Mouse (Mus musculus) intestine, embryonic 15.5 days (tissue): ENCODE measurements around the gene Rapgef1. TPM values are rescaled to one million over a fixed set of nuclear protein-coding genes. Genes with fewer than 3 reads are reported as not detected.

Experiments
- ATAC-seq: fragments of 200-750 bp; cut with Nextera tagmentation; 2 replicates; pipeline ENCODE4 v1.8.0; 2017; ENCODE audit warnings: moderate TSS enrichment, moderate library complexity
- H3K27ac ChIP-seq: fragments of 300-500 bp; sonication (generic); 2 replicates; pipeline ENCODE4 v1.5.1; 2015; ENCODE audit warnings: mild to moderate bottlenecking, inconsistent platforms
- H3K27me3 ChIP-seq: fragments of 300-500 bp; sonication (generic); replicated peaks from 2 replicates; pipeline ENCODE4 v1.6.1; 2015; ENCODE audit warnings: inconsistent platforms
- H3K36me3 ChIP-seq: fragments of 300-500 bp; sonication (generic); 2 replicates; pipeline ENCODE4 v1.6.1; 2015; ENCODE audit warnings: inconsistent platforms
- H3K4me1 ChIP-seq: fragments of 300-500 bp; sonication (generic); replicated peaks from 2 replicates; pipeline ENCODE4 v1.6.1; 2015; ENCODE audit warnings: inconsistent platforms
- H3K4me2 ChIP-seq: fragments of 300-500 bp; sonication (generic); replicated peaks from 2 replicates; pipeline ENCODE4 v1.6.1; 2015; ENCODE audit warnings: mild to moderate bottlenecking, inconsistent platforms
- H3K4me3 ChIP-seq: fragments of 300-500 bp; sonication (generic); replicated peaks from 2 replicates; pipeline ENCODE4 v1.5.1; 2015; ENCODE audit warnings: inconsistent platforms
- H3K9ac ChIP-seq: fragments of 300-500 bp; sonication (generic); 2 replicates; pipeline ENCODE4 v1.6.1; 2015; ENCODE audit warnings: inconsistent platforms
- H3K9me3 ChIP-seq: fragments of 300-500 bp; sonication (generic); 2 replicates; pipeline ENCODE4 v1.6.1; 2016; ENCODE audit warnings: inconsistent platforms
- WGBS: fragments of 180-500 bp; shearing (Covaris S2); methylation state at CpG from one replicate; pipeline ENCODE4 v1.1.7; 2015; 5-methylcytosine and 5-hydroxymethylcytosine counted together
- polyA plus RNA-seq: library from polyadenylated mRNA; unstranded; fragments of >200 nt; fragmentation: Nextera tagmentation; extraction: Ambion mirVana; gene quantifications from 2 replicates; pipeline ENCODE4 v1.2.1, GENCODE M21; 2015

Rapgef1 gene
- polyA plus RNA-seq, 1 experiment from 2014 or later: 12.3 TPM

- 0 out of 2 replicates have a peak overlapping the region, but pooled peaks have one; percentile 11 for H3K27ac ChIP-seq
- no peak for ATAC-seq
- no peak overlapping the region for H3K4me3 ChIP-seq
- no peak overlapping the region for H3K4me2 ChIP-seq
- H3K36me3 ChIP-seq: no peaks in the 10 kb centered on the region
- no peaks in the 10 kb centered on the region for H3K9me3 ChIP-seq
- H3K9ac ChIP-seq: no peak overlapping the region
- no peaks in the 10 kb centered on the region for H3K27me3 ChIP-seq
- H3K4me1 ChIP-seq: peaks cover 34% of the 10 kb centered on the region
Measured at GRCm38 (mm10) chr2:29669711-29670110, 50.2 kb downstream of the Rapgef1 start.

- Histone ChIP-seq H3K27ac (no peak overlapping the region), H3K9me3 (no peaks in the 10 kb centered on the region), H3K27me3 (no peaks in the 10 kb centered on the region), H3K4me2 (0 out of 2 replicates have a peak overlapping the region, but pooled peaks have one; percentile 7), H3K9ac (no peak overlapping the region), H3K36me3 (no peaks in the 10 kb centered on the region), H3K4me1 (peaks cover 34% of the 10 kb centered on the region), H3K4me3 (no peak overlapping the region)
- 45% methylated on average over 9 of the region's 9 CpGs for WGBS
- no peak for ATAC-seq
Measured at GRCm38 (mm10) chr2:29670231-29670991, 50.9 kb downstream of the Rapgef1 start.

- H3K4me2 ChIP-seq: no peak overlapping the region
- H3K4me1 ChIP-seq: peaks cover 32% of the 10 kb centered on the region
- no peak overlapping the region for H3K4me3 ChIP-seq
- no peak overlapping the region for H3K27ac ChIP-seq
- no peaks in the 10 kb centered on the region for H3K27me3 ChIP-seq
- H3K9ac ChIP-seq: no peak overlapping the region
- no peaks in the 10 kb centered on the region for H3K36me3 ChIP-seq
- H3K9me3 ChIP-seq: no peaks in the 10 kb centered on the region
- WGBS: 72% methylated on average over 4 of the region's 4 CpGs
- no peak for ATAC-seq
Measured at GRCm38 (mm10) chr2:29671374-29671773, 51.9 kb downstream of the Rapgef1 start.

GRCm38 (mm10) chr2:29671856-29672255, 52.3 kb downstream of the Rapgef1 start:
- no peaks in the 10 kb centered on the region for H3K27me3 ChIP-seq
- ATAC-seq: no peak
- WGBS: 90% methylated on average over 3 of the region's 3 CpGs
- no peak overlapping the region for H3K4me2 ChIP-seq
- no peak overlapping the region for H3K4me3 ChIP-seq
- H3K9me3 ChIP-seq: no peaks in the 10 kb centered on the region
- no peaks in the 10 kb centered on the region for H3K36me3 ChIP-seq
- H3K27ac ChIP-seq: no peak overlapping the region
- no peak overlapping the region for H3K9ac ChIP-seq
- H3K4me1 ChIP-seq: peaks cover 30% of the 10 kb centered on the region

GRCm38 (mm10) chr2:29672746-29673536, 53.4 kb downstream of the Rapgef1 start:
- 84% methylated on average over 7 of the region's 7 CpGs for WGBS
- Histone ChIP-seq H3K27me3 (no peaks in the 10 kb centered on the region), H3K4me1 (peaks cover 28% of the 10 kb centered on the region), H3K9ac (no peak overlapping the region), H3K4me2 (no peak overlapping the region), H3K36me3 (no peaks in the 10 kb centered on the region), H3K9me3 (no peaks in the 10 kb centered on the region), H3K4me3 (no peak overlapping the region), H3K27ac (no peak overlapping the region)
- no peak for ATAC-seq

- no peak for ATAC-seq
- no peaks in the 10 kb centered on the region for H3K27me3 ChIP-seq
- no peaks in the 10 kb centered on the region for H3K36me3 ChIP-seq
- H3K27ac ChIP-seq: no peak overlapping the region
- 83% methylated on average over 11 of the region's 11 CpGs for WGBS
- no peak overlapping the region for H3K4me2 ChIP-seq
- no peak overlapping the region for H3K9ac ChIP-seq
- no peak overlapping the region for H3K4me3 ChIP-seq
- H3K9me3 ChIP-seq: no peaks in the 10 kb centered on the region
- H3K4me1 ChIP-seq: peaks cover 23% of the 10 kb centered on the region
Measured at GRCm38 (mm10) chr2:29674087-29674486, 54.6 kb downstream of the Rapgef1 start.

- WGBS: 62% methylated on average over 2 of the region's 2 CpGs
- Histone ChIP-seq H3K27me3 (no peaks in the 10 kb centered on the region), H3K9ac (no peak overlapping the region), H3K4me2 (no peak overlapping the region), H3K36me3 (no peaks in the 10 kb centered on the region), H3K9me3 (no peaks in the 10 kb centered on the region), H3K27ac (no peak overlapping the region), H3K4me3 (no peak overlapping the region), H3K4me1 (peaks cover 18% of the 10 kb centered on the region)
- no peak for ATAC-seq
Measured at GRCm38 (mm10) chr2:29674545-29674944, 55.0 kb downstream of the Rapgef1 start.

- Histone ChIP-seq H3K27me3 (no peaks in the 10 kb centered on the region), H3K4me2 (no peak overlapping the region), H3K27ac (no peak overlapping the region), H3K9ac (no peak overlapping the region), H3K36me3 (no peaks in the 10 kb centered on the region), H3K4me3 (no peak overlapping the region), H3K9me3 (no peaks in the 10 kb centered on the region), H3K4me1 (0 out of 2 replicates have a peak, but pooled peaks cover 8% of the 10 kb centered on the region)
- 66% methylated on average over 4 of the region's 4 CpGs for WGBS
- ATAC-seq: no peak
Measured at GRCm38 (mm10) chr2:29675846-29676245, 56.3 kb downstream of the Rapgef1 start.

- no peaks in the 10 kb centered on the region for H3K27me3 ChIP-seq
- H3K27ac ChIP-seq: no peak overlapping the region
- 0 out of 2 replicates have a peak, but pooled peaks cover 8% of the 10 kb centered on the region for H3K4me1 ChIP-seq
- H3K36me3 ChIP-seq: no peaks in the 10 kb centered on the region
- no peak overlapping the region for H3K4me2 ChIP-seq
- 51% methylated on average over 6 of the region's 6 CpGs for WGBS
- no peak for ATAC-seq
- H3K4me3 ChIP-seq: no peak overlapping the region
- no peak overlapping the region for H3K9ac ChIP-seq
- no peaks in the 10 kb centered on the region for H3K9me3 ChIP-seq
Measured at GRCm38 (mm10) chr2:29676513-29676912, 57.0 kb downstream of the Rapgef1 start.

- 0 out of 2 replicates have a peak, but pooled peaks cover 8% of the 10 kb centered on the region for H3K4me1 ChIP-seq
- no peak overlapping the region for H3K27ac ChIP-seq
- H3K9ac ChIP-seq: no peak overlapping the region
- H3K4me3 ChIP-seq: no peak overlapping the region
- H3K9me3 ChIP-seq: no peaks in the 10 kb centered on the region
- H3K27me3 ChIP-seq: no peaks in the 10 kb centered on the region
- H3K4me2 ChIP-seq: no peak overlapping the region
- H3K36me3 ChIP-seq: no peaks in the 10 kb centered on the region
- ATAC-seq: no peak
- 20% methylated on average over 5 of the region's 5 CpGs for WGBS
Measured at GRCm38 (mm10) chr2:29677842-29678241, 58.3 kb downstream of the Rapgef1 start.

GRCm38 (mm10) chr2:29678524-29678923, 59.0 kb downstream of the Rapgef1 start:
- Histone ChIP-seq H3K4me1 (0 out of 2 replicates have a peak, but pooled peaks cover 8% of the 10 kb centered on the region), H3K4me3 (no peak overlapping the region), H3K27me3 (no peaks in the 10 kb centered on the region), H3K4me2 (no peak overlapping the region), H3K9ac (no peak overlapping the region), H3K9me3 (no peaks in the 10 kb centered on the region), H3K36me3 (no peaks in the 10 kb centered on the region), H3K27ac (no peak overlapping the region)
- ATAC-seq: no peak
- 74% methylated on average over 3 of the region's 3 CpGs for WGBS

- Histone ChIP-seq H3K4me1 (0 out of 2 replicates have a peak, but pooled peaks cover 4% of the 10 kb centered on the region), H3K27me3 (no peaks in the 10 kb centered on the region), H3K9ac (no peak overlapping the region), H3K27ac (no peak overlapping the region), H3K36me3 (no peaks in the 10 kb centered on the region), H3K4me2 (no peak overlapping the region), H3K9me3 (no peaks in the 10 kb centered on the region), H3K4me3 (no peak overlapping the region)
- ATAC-seq: no peak
- WGBS: 91% methylated on average over 6 of the region's 6 CpGs
Measured at GRCm38 (mm10) chr2:29679710-29680584, 60.4 kb downstream of the Rapgef1 start.
